19 mouse cellular contexts compared by ENCODE assay signal in the genomic region with DNA sequence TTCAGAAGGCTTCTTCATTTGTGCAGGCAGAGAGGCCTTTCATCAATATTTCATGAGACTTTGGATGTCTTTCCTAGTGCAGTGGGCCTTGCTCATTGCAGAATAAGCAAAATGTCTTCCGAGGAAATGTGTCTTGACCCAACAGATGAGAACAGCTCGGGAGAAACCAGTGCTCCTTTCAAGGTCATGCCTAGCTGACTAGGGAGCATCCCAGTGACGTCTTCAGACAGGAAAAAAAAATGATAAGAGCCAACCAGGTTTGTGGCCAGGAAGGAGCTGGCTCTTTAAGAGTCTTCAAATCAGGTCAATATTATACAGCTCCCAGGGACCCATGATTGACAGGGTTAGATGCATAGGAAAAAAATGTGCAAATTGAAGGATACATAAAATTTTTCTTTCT.
DNase-seq lines count a peak whose midpoint lies in the region; ATAC-seq and TF ChIP-seq lines count a peak whose summit lies in the region.
"Had no signal": no experiment of that assay in that cellular context is flagged by ENCODE, and none has a peak within 500 bp of the region (broad histone marks: within the 10 kb centered on the region; RNA-seq: fewer than 3 reads in every experiment).

No protein-coding gene starts in this region.

- no peak for TF ChIP-seq POLR2A in brain, embryonic 14.5 days (IDR thresholded peaks at IDR 0.05; ENCODE audit: borderline replicate concordance, extremely low read depth, insufficient read depth, insufficient read length, poor library complexity, severe bottlenecking)

- ATAC-seq in forebrain, embryonic 15.5 days (replicated peaks) = no peak
- no peak for ATAC-seq in hindbrain, postnatal 0 days
- ATAC-seq in midbrain, postnatal 0 days (ENCODE audit: low FRiP score) = peak; percentile 32; the same call in 1 of the 2 replicates
- no peak for ATAC-seq in stomach, postnatal 0 days (ENCODE audit: low FRiP score, low TSS enrichment)
- ATAC-seq in kidney, embryonic 16.5 days (ENCODE audit: low FRiP score, low TSS enrichment) = no peak
- ATAC-seq: inflammation-experienced regulatory T-cells, adult 6 months; Patski had no signal

- no peak overlapping the region for H3K9ac ChIP-seq in forebrain, embryonic 15.5 days (replicated peaks)
- H3K9ac ChIP-seq in hindbrain, postnatal 0 days (replicated peaks; ENCODE audit: low read length) = no peak overlapping the region
- H3K9ac ChIP-seq in midbrain, postnatal 0 days (replicated peaks; ENCODE audit: low read length, poor library complexity, severe bottlenecking) = no peak overlapping the region
- no peak overlapping the region for H3K9ac ChIP-seq in stomach, postnatal 0 days (ENCODE audit: low read length)
- no peak overlapping the region for H3K9ac ChIP-seq in kidney, embryonic 16.5 days (replicated peaks; ENCODE audit: low read length)
- H3K9ac ChIP-seq: kidney, embryonic 15.5 days had no signal

- TF ChIP-seq EP300 in stomach, postnatal 0 days (optimal IDR thresholded peaks at IDR 0.05) = no peak

- H3K9me3 ChIP-seq in forebrain, embryonic 15.5 days = no peaks in the 10 kb centered on the region
- H3K9me3 ChIP-seq in hindbrain, postnatal 0 days (ENCODE audit: low read length) = no peaks in the 10 kb centered on the region
- H3K9me3 ChIP-seq in midbrain, postnatal 0 days (ENCODE audit: low read length) = no peaks in the 10 kb centered on the region
- no peaks in the 10 kb centered on the region for H3K9me3 ChIP-seq in stomach, postnatal 0 days (ENCODE audit: control insufficient read depth, low read length)
- H3K9me3 ChIP-seq in kidney, embryonic 16.5 days (ENCODE audit: low read length) = no peaks in the 10 kb centered on the region
- H3K9me3 ChIP-seq: kidney, embryonic 15.5 days had no signal

- no peak overlapping the region for H3K4me2 ChIP-seq in forebrain, embryonic 15.5 days (replicated peaks)
- no peak overlapping the region for H3K4me2 ChIP-seq in hindbrain, postnatal 0 days (ENCODE audit: low read depth, low read length)
- H3K4me2 ChIP-seq in midbrain, postnatal 0 days (ENCODE audit: low read depth, low read length, poor library complexity, severe bottlenecking) = no peak overlapping the region
- no peak overlapping the region for H3K4me2 ChIP-seq in stomach, postnatal 0 days (replicated peaks; ENCODE audit: low read depth)
- no peak overlapping the region for H3K4me2 ChIP-seq in kidney, embryonic 16.5 days (replicated peaks; ENCODE audit: low read depth, low read length)
- H3K4me2 ChIP-seq: kidney, embryonic 15.5 days had no signal

- no peak for TF ChIP-seq CTCF in brain, embryonic 14.5 days (IDR thresholded peaks at IDR 0.05; ENCODE audit: borderline replicate concordance, extremely low read depth, insufficient read depth, insufficient read length)
- TF ChIP-seq CTCF in hindbrain, postnatal 0 days (IDR thresholded peaks at IDR 0.05; ENCODE audit: low read depth) = no peak
- no peak for TF ChIP-seq CTCF in midbrain, postnatal 0 days (IDR thresholded peaks at IDR 0.05)
- TF ChIP-seq CTCF in stomach, postnatal 0 days (IDR thresholded peaks at IDR 0.05; ENCODE audit: low read depth) = no peak

- H3K27ac ChIP-seq in forebrain, embryonic 15.5 days (replicated peaks) = peak overlapping the region; percentile 93
- H3K27ac ChIP-seq in hindbrain, postnatal 0 days = no peak overlapping the region
- H3K27ac ChIP-seq in midbrain, postnatal 0 days (ENCODE audit: low read depth, low read length) = peak overlapping the region; percentile 70
- no peak overlapping the region for H3K27ac ChIP-seq in stomach, postnatal 0 days (replicated peaks)
- no peak overlapping the region for H3K27ac ChIP-seq in kidney, embryonic 16.5 days (ENCODE audit: low read length)
- H3K27ac ChIP-seq: gastrocnemius, adult 2 months; kidney, embryonic 15.5 days had no signal

- 52% methylated on average over 3 of the region's 3 CpGs for WGBS in forebrain, embryonic 15.5 days
- 39% methylated on average over 3 of the region's 3 CpGs for WGBS in hindbrain, postnatal 0 days
- WGBS in midbrain, postnatal 0 days = 28% methylated on average over 3 of the region's 3 CpGs
- WGBS in stomach, postnatal 0 days = 65% methylated on average over 3 of the region's 3 CpGs
- WGBS in kidney, embryonic 16.5 days = 56% methylated on average over 3 of the region's 3 CpGs

- no peak overlapping the region for H3K4me3 ChIP-seq in forebrain, embryonic 15.5 days
- no peak overlapping the region for H3K4me3 ChIP-seq in hindbrain, postnatal 0 days (ENCODE audit: low read length)
- no peak overlapping the region for H3K4me3 ChIP-seq in midbrain, postnatal 0 days (ENCODE audit: low read depth, low read length)
- H3K4me3 ChIP-seq in stomach, postnatal 0 days (ENCODE audit: low read depth, low read length) = no peak overlapping the region
- H3K4me3 ChIP-seq in kidney, embryonic 16.5 days (ENCODE audit: low read length) = no peak overlapping the region
- H3K4me3 ChIP-seq: gastrocnemius, adult 2 months; kidney, embryonic 15.5 days; myocyte had no signal

- no peaks in the 10 kb centered on the region for H3K36me3 ChIP-seq in forebrain, embryonic 15.5 days
- no peaks in the 10 kb centered on the region for H3K36me3 ChIP-seq in hindbrain, postnatal 0 days (ENCODE audit: insufficient read depth, low read length)
- H3K36me3 ChIP-seq in midbrain, postnatal 0 days (ENCODE audit: insufficient read depth, low read length) = no peaks in the 10 kb centered on the region
- no peaks in the 10 kb centered on the region for H3K36me3 ChIP-seq in stomach, postnatal 0 days (ENCODE audit: control insufficient read depth, insufficient read depth, low read length)
- H3K36me3 ChIP-seq in kidney, embryonic 16.5 days (ENCODE audit: insufficient read depth, low read length) = no peaks in the 10 kb centered on the region
- H3K36me3 ChIP-seq: kidney, embryonic 15.5 days had no signal

- no peaks in the 10 kb centered on the region for H3K27me3 ChIP-seq in forebrain, embryonic 15.5 days
- H3K27me3 ChIP-seq in hindbrain, postnatal 0 days (ENCODE audit: insufficient read depth, low read length) = no peaks in the 10 kb centered on the region
- H3K27me3 ChIP-seq in midbrain, postnatal 0 days (ENCODE audit: insufficient read depth, low read length) = no peaks in the 10 kb centered on the region
- no peaks in the 10 kb centered on the region for H3K27me3 ChIP-seq in stomach, postnatal 0 days (ENCODE audit: control insufficient read depth, insufficient read depth, low read length)
- H3K27me3 ChIP-seq in kidney, embryonic 16.5 days (ENCODE audit: insufficient read depth, low read length) = no peaks in the 10 kb centered on the region
- H3K27me3 ChIP-seq: kidney, embryonic 15.5 days; Patski had no signal

- H3K4me1 ChIP-seq in forebrain, embryonic 15.5 days = peaks cover 41% of the 10 kb centered on the region
- H3K4me1 ChIP-seq in hindbrain, postnatal 0 days (ENCODE audit: insufficient read depth, low read length) = peaks cover 13% of the 10 kb centered on the region
- peaks cover 14% of the 10 kb centered on the region; the same call in 1 of the 2 replicates for H3K4me1 ChIP-seq in midbrain, postnatal 0 days (ENCODE audit: insufficient read depth, low read length)
- H3K4me1 ChIP-seq in stomach, postnatal 0 days (replicated peaks; ENCODE audit: control insufficient read depth, insufficient read depth) = no peaks in the 10 kb centered on the region
- H3K4me1 ChIP-seq in kidney, embryonic 16.5 days (ENCODE audit: insufficient read depth, low read length) = no peaks in the 10 kb centered on the region

- DNase-seq in brain, embryonic 14.5 days (ENCODE audit: low read depth) = peak; percentile 69
- DNase-seq in hindbrain, postnatal 0 days (ENCODE audit: low spot score) = peak; percentile 35
- peak; percentile 10 for DNase-seq in midbrain, postnatal 0 days (ENCODE audit: low spot score)
- DNase-seq in right cerebral cortex, postnatal 36 days (ENCODE audit: low spot score in 2 of 2) = no peak
- no peak for DNase-seq in stomach, postnatal 0 days (ENCODE audit: low spot score)
- DNase-seq in layer of hippocampus, adult 8-10 months (ENCODE audit: low spot score in 2 of 2) = no peak
- DNase-seq: cerebellum, adult 11 months; cerebellum, postnatal 25 days; gastrocnemius, adult 2 months; heart, adult 18-20 months; liver; lung, adult 18-20 months; thymus, postnatal 4 days had no signal

Comparison
In these comparisons a context has a peak if more than half of its experiments do, and no peak if none do; other contexts are left out.
1. DNase-seq: peak in brain, embryonic 14.5 days (single experiment), hindbrain, postnatal 0 days (single experiment) and midbrain, postnatal 0 days (single experiment); none in right cerebral cortex, postnatal 36 days (0 of 2), stomach, postnatal 0 days (single experiment) and layer of hippocampus, adult 8-10 months (0 of 2).
2. H3K27ac ChIP-seq: peak in forebrain, embryonic 15.5 days (single experiment) and midbrain, postnatal 0 days (single experiment); none in hindbrain, postnatal 0 days (single experiment), stomach, postnatal 0 days (single experiment) and kidney, embryonic 16.5 days (single experiment).